Mouse (Mus musculus): Measurements from ENCODE around the gene Pspc1.
"Not testable (repeated sequence)": the region's sequence is repeated elsewhere in the genome, so short reads cannot be mapped to it uniquely, and the experiment has no call there.

The Pspc1 gene

GRCm38 (mm10) chr14:56778200-56778932 lies at the start of gene Pspc1:
TSS of gene Pspc1 (minus strand) at chr14:56778316.
- peak; percentile 97 to 98 for DNase-seq (ENCODE audit: low spot score in 2 of 2)

- no peak for DNase-seq (ENCODE audit: low spot score in 2 of 2)
Observed at GRCm38 (mm10) chr14:56824562-56824961, 46.4 kb upstream of the Pspc1 start.

- no peak for DNase-seq (ENCODE audit: low spot score in 2 of 2)
Observed at GRCm38 (mm10) chr14:56817616-56818015, 39.5 kb upstream of the Pspc1 start.

GRCm38 (mm10) chr14:56817131-56817530 lies 39.0 kb upstream of the Pspc1 start:
- DNase-seq (ENCODE audit: low spot score in 2 of 2) = no peak

GRCm38 (mm10) chr14:56816541-56816940 lies 38.4 kb upstream of the Pspc1 start:
- DNase-seq (ENCODE audit: low spot score in 2 of 2) = no peak

- DNase-seq (ENCODE audit: low spot score in 2 of 2) = peak; percentile 60 to 87
Observed at GRCm38 (mm10) chr14:56812520-56813036, 34.5 kb upstream of the Pspc1 start.

GRCm38 (mm10) chr14:56811701-56812339 lies 33.7 kb upstream of the Pspc1 start, which contains the start of gene Zmym5:
TSS of gene Zmym5 (minus strand) at chr14:56811716.
- DNase-seq (ENCODE audit: low spot score in 2 of 2) = peak; percentile 77 to 91

GRCm38 (mm10) chr14:56810781-56811690 lies 32.9 kb upstream of the Pspc1 start:
- DNase-seq (ENCODE audit: low spot score in 2 of 2) = peak; percentile 19 to 24

GRCm38 (mm10) chr14:56793243-56793642 lies 15.1 kb upstream of the Pspc1 start:
- DNase-seq (ENCODE audit: low spot score in 2 of 2) = peak; percentile 20 to 59

GRCm38 (mm10) chr14:56784575-56784974 lies 6.5 kb upstream of the Pspc1 start:
- DNase-seq (ENCODE audit: low spot score in 2 of 2) = no peak

- no peak for DNase-seq (ENCODE audit: low spot score in 2 of 2)
Observed at GRCm38 (mm10) chr14:56778933-56779300, 801 bp upstream of the Pspc1 start.

GRCm38 (mm10) chr14:56777360-56778136 lies 568 bp downstream of the Pspc1 start:
- peak; percentile 66 to 69 for DNase-seq (ENCODE audit: low spot score in 2 of 2)

- DNase-seq (ENCODE audit: low spot score in 2 of 2) = no peak
Observed at GRCm38 (mm10) chr14:56776571-56777238, 1.4 kb downstream of the Pspc1 start.

GRCm38 (mm10) chr14:56775416-56775815 lies 2.7 kb downstream of the Pspc1 start:
- peak in 1 of 2 experiments; percentile 35 for DNase-seq (ENCODE audit: low spot score in 2 of 2)

- not testable (repeated sequence) for DNase-seq (ENCODE audit: low spot score in 2 of 2)
Observed at GRCm38 (mm10) chr14:56766438-56766837, 11.7 kb downstream of the Pspc1 start.

- DNase-seq (ENCODE audit: low spot score in 2 of 2) = not testable (repeated sequence)
Observed at GRCm38 (mm10) chr14:56765117-56765516, 13.0 kb downstream of the Pspc1 start.

- DNase-seq (ENCODE audit: low spot score in 2 of 2) = no peak
Observed at GRCm38 (mm10) chr14:56751282-56751681, 26.8 kb downstream of the Pspc1 start.

- no peak for DNase-seq (ENCODE audit: low spot score in 2 of 2)
Observed at GRCm38 (mm10) chr14:56740175-56740574, 37.9 kb downstream of the Pspc1 start.

- DNase-seq (ENCODE audit: low spot score in 2 of 2) = no peak
Observed at GRCm38 (mm10) chr14:56726493-56726892, 51.6 kb downstream of the Pspc1 start.

GRCm38 (mm10) chr14:56705687-56706086 lies 72.4 kb downstream of the Pspc1 start:
- no peak for DNase-seq (ENCODE audit: low spot score in 2 of 2)

- no peak for DNase-seq (ENCODE audit: low spot score in 2 of 2)
Observed at GRCm38 (mm10) chr14:56702644-56703043, 75.5 kb downstream of the Pspc1 start.
